Mouse (Mus musculus) bone marrow macrophage, adult 2 months (primary cell): ENCODE measurements around the gene Dcst2.

Experiments used
- CTCF ChIP-seq: IDR thresholded peaks from 2 replicates; pipeline ENCODE4 v1.5.1; 2012; ENCODE audit warnings: low read depth, mild to moderate bottlenecking, low read length, moderate library complexity
- POLR2A ChIP-seq: IDR thresholded peaks from 2 replicates; pipeline ENCODE4 v1.6.1; 2012; ENCODE audit warnings: mild to moderate bottlenecking, low read depth, low read length, borderline replicate concordance

DNA sequence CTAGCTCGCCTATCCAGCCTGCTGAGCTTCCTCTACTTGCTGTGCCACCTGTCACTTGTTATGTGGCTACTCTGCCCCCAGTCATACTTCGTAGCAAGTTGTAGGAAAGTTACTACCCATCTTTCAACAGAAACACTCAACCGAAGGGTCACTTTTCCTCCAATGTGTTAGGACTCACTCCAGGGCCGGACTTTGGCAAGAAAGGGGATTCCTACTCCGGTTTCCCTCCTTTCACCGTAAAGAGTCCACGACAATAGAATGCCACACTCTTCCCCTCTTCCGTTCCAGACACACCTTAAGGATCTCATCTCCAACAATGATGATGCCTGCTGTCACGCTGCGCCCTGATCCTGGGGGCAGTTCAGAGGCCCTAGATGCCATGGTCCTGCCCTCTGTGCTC is 49.1 kb downstream of the Dcst2 start:
- TF ChIP-seq CTCF (no peak), POLR2A (no peak)
